Mouse (Mus musculus): ENCODE measurements at regions not wholly inside any gene's neighbourhood (a gene's known extent, or its start where the extent isn't known, plus 50 kb on each side); places are given as distances from the start of the nearest gene placed in this dataset.

DNA sequence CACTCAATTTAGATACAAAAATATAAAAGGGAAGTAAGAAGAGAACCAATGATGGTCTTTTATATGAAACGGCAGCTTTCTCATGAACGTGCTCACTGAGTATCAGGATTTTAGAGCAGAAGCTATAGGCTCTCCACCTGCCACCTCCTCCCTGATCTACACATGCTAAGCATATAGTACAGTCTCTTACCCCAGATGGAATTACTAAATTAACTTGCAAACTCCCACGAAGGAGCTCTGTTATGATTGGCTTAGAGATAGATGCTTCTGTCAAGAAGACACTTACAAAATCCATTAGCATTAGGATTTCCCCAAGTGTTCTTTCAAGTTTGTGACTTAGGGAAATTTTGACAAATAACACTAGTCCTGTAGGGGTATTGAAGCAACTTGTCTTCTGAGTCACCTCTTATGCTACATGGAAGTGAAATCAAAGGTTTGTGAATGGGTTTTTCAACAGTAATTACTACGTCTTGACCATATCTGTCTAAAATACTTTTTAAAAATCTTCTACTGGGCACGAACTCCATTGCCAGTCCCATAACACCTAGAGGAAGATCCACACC is 60.6 kb downstream of the Crygs start:
- ATAC-seq (ENCODE audit: insufficient number of reproducible peaks, insufficient read depth, low FRiP score, low TSS enrichment, low read depth) = no peak
- WGBS = 84% methylated on average over 5 of the region's 5 CpGs
- Histone ChIP-seq H3K4me1 (no peaks in the 10 kb centered on the region), H3K27ac (no peak overlapping the region), H3K9ac (no peak overlapping the region), H3K9me3 (no peaks in the 10 kb centered on the region), H3K27me3 (no peaks in the 10 kb centered on the region), H3K36me3 (no peaks in the 10 kb centered on the region), H3K4me3 (no peak overlapping the region), H3K4me2 (no peak overlapping the region)

DNA sequence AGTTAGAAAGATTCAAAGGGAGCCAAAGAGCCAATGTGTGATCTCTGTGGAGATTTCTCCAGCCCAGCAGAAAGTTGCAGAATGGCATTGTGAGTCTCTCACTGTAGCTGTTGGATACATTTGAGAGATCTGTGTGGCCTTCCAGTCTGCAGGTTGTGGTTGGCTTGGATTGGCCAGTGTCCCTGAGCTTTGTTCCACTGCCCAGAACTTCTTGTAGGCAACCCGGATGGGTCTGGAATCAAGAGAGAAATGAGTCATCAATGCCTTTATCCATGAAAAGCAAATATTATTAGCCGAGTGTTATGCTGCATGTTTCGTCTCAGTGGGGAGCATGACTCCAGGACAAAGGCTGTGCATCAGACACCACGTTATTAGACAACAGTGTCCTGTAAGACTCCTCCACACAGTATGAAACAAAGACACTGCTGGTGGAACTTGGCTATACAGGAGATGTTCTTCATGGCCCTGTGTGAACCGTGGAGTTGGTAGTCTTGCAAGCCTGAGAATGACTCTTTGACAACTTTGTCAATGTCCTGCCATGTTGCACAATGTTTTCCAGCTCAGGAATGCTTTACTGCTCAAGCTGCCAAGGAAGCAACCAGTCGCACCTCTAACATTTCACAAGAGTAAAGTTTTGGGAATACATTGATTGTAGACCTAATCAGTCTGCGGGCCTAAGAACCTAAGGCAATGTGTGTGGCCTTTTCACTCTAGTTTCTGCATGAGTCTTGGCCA is 67.1 kb downstream of the Crygs start:
- Histone ChIP-seq H3K4me2 (no peak overlapping the region), H3K9me3 (no peaks in the 10 kb centered on the region), H3K9ac (no peak overlapping the region), H3K36me3 (no peaks in the 10 kb centered on the region), H3K27ac (no peak overlapping the region), H3K27me3 (no peaks in the 10 kb centered on the region), H3K4me1 (no peaks in the 10 kb centered on the region), H3K4me3 (no peak overlapping the region)
- WGBS = 85% methylated on average over 7 of the region's 7 CpGs
- ATAC-seq (ENCODE audit: insufficient number of reproducible peaks, insufficient read depth, low FRiP score, low TSS enrichment, low read depth) = no peak

DNA sequence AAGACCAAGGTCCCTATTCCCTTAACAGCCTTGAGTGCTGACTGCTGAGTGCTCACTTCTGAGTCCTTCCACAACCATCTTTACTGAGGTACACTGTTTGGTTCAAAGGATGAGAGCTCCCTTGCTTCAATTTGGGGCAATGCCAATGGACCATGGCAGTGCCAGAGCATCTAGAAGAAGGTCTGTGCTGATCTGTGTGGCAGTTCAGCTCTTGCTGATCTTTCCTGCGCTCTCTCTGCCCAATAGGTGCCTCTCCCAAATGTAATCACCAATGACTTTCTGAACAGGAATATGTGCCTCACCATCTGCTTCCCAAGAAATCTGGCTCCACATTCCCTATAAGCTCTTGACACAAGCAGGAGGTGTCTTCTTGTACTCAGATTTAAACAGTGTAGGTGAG is 67.9 kb downstream of the Crygs start:
- H3K4me1 ChIP-seq = no peaks in the 10 kb centered on the region
- no peak overlapping the region for H3K9ac ChIP-seq
- no peaks in the 10 kb centered on the region for H3K27me3 ChIP-seq
- ATAC-seq (ENCODE audit: insufficient number of reproducible peaks, insufficient read depth, low FRiP score, low TSS enrichment, low read depth) = no peak
- H3K27ac ChIP-seq = no peak overlapping the region
- H3K9me3 ChIP-seq = no peaks in the 10 kb centered on the region
- 89% methylated on average over 1 of the region's 1 CpGs for WGBS
- no peaks in the 10 kb centered on the region for H3K36me3 ChIP-seq
- no peak overlapping the region for H3K4me3 ChIP-seq
- H3K4me2 ChIP-seq = no peak overlapping the region

DNA sequence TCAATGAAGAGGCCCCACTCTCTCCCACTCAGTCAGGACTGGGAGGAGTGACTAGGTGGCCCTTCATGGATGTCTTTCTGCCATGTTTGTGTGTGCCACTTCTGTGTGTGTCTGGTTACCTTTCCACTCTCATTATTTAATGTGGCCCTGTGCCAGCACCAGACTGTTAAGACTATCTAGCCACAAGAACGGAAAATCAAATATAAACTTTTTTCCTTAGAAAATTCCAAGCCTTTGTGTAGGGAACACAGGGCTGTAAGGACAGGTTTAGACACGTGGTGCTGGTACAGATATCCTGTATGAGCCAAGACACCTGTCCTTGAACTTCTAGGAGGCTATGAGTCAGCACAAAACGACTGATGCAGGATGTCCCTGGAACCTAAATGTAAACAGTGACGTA is 69.9 kb downstream of the Crygs start:
- no peak overlapping the region for H3K4me2 ChIP-seq
- no peaks in the 10 kb centered on the region for H3K9me3 ChIP-seq
- H3K4me1 ChIP-seq = no peaks in the 10 kb centered on the region
- ATAC-seq (ENCODE audit: insufficient number of reproducible peaks, insufficient read depth, low FRiP score, low TSS enrichment, low read depth) = no peak
- H3K27ac ChIP-seq = no peak overlapping the region
- H3K4me3 ChIP-seq = no peak overlapping the region
- no peaks in the 10 kb centered on the region for H3K27me3 ChIP-seq
- 72% methylated on average over 4 of the region's 4 CpGs for WGBS
- H3K9ac ChIP-seq = no peak overlapping the region
- H3K36me3 ChIP-seq = no peaks in the 10 kb centered on the region

DNA sequence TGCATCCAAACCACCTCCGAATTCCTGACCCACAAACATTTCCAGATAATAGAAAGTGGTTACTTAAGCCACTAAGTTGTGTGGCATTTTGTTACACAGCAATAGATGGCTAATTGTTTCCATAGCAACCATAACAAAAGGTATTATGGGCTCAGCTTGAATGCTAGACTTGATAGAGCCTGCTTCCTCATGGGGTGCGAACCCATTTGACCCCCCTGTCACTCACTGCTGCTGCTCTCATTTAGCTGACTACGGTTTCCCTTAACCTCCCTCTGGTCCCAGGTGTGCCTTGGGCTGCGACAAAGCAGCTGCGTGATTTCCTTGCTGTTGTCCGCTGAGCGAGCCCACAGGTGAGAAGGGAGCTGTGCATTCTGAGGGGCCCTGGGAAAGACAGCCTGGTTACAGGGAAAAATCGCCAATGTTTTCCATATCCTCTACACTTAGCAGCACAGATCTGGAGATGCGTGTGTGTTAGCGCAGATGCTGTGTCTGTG is 76.8 kb downstream of the Crygs start:
- no peak overlapping the region for H3K4me2 ChIP-seq
- 61% methylated on average over 10 of the region's 10 CpGs for WGBS
- no peak overlapping the region for H3K9ac ChIP-seq
- no peak overlapping the region for H3K27ac ChIP-seq
- no peaks in the 10 kb centered on the region for H3K4me1 ChIP-seq
- H3K4me3 ChIP-seq = no peak overlapping the region
- no peak for ATAC-seq (ENCODE audit: insufficient number of reproducible peaks, insufficient read depth, low FRiP score, low TSS enrichment, low read depth)
- no peaks in the 10 kb centered on the region for H3K9me3 ChIP-seq
- no peaks in the 10 kb centered on the region for H3K27me3 ChIP-seq
- no peaks in the 10 kb centered on the region for H3K36me3 ChIP-seq

DNA sequence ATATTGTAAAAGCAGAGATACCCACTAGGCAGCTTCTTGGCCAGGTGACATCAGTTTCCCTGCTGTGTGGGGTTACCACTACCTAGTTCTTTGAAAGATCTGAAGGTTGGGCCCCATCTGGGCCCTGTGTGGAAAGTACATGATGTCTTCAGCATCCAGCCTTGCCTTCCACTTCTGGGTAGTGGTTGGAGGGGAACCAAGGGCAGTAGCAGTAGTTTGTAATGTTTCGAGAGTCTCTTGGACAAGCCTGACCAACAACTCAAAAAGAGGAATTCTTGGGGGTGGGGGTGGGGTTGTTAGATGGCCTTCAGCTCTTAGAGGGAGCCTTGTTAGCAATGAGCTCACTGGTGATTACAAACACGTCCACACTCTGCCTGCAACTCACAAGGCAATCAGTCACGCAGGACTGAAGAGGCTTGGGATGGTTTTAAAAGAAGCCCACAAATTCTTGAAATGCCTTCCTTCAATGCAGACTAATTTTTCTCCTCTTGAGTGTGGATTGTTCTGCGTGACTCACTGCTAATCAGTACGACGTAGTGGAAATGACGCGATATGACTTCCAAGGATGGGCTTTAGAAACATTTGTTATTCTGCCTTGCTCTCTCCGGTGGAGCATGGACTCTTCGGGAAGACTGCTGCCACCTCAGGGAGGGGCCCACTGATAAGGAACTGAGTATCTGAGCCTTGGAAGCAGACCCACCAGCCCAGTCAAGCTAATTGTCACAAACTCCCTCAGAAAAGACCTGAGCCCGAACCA is 76.9 kb upstream of the Dgkg start:
- no peak overlapping the region for H3K27ac ChIP-seq
- H3K9ac ChIP-seq = no peak overlapping the region
- no peaks in the 10 kb centered on the region for H3K36me3 ChIP-seq
- ATAC-seq (ENCODE audit: insufficient number of reproducible peaks, insufficient read depth, low FRiP score, low TSS enrichment, low read depth) = no peak
- H3K9me3 ChIP-seq = no peaks in the 10 kb centered on the region
- no peaks in the 10 kb centered on the region for H3K4me1 ChIP-seq
- 42% methylated on average over 11 of the region's 11 CpGs for WGBS
- H3K4me3 ChIP-seq = no peak overlapping the region
- no peaks in the 10 kb centered on the region for H3K27me3 ChIP-seq
- no peak overlapping the region for H3K4me2 ChIP-seq

DNA sequence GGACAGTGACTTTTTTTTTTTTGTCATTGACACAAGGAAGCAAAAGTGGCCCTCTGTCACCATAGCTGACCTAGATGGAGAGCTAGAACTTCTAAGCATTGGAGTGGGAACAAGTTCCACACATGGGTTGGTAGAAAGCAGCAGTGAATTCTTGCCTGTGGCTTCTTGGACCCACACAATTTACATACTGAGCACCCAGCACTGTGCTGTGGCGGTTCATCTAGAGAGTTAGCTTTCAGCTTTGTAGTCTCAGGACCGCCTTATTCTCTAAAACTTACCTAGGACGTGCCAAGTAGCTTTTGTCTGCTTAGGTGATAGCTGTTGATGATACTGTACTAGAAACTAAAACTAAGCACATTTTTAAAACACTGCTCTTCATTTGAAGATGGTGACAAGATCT is 72.1 kb upstream of the Dgkg start:
- WGBS = 80% methylated on average over 3 of the region's 3 CpGs
- no peak overlapping the region for H3K9ac ChIP-seq

DNA sequence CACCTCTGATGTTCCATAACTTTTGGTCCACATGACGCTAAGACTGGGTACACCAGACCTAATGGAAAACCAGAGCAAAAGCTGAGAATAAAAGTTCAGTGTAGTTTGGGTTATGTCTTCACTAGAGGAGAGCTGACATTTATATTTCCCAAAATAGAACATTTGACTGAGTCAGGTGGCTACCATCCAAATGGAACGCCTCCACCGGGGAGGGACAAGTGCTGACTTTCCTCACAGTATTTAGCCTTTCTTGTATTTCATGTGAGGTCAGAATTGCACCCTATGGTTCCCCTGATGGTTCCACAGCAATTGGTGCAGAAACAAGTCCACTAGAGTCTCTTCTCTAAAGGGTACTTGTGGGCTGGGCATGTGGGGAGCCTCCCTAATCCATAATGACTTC is 68.2 kb upstream of the Dgkg start:
- no peak overlapping the region for H3K4me3 ChIP-seq
- no peaks in the 10 kb centered on the region for H3K9me3 ChIP-seq
- no peaks in the 10 kb centered on the region for H3K36me3 ChIP-seq
- no peak overlapping the region for H3K27ac ChIP-seq
- H3K4me2 ChIP-seq = no peak overlapping the region
- WGBS = 93% methylated on average over 3 of the region's 3 CpGs
- no peaks in the 10 kb centered on the region for H3K27me3 ChIP-seq
- H3K9ac ChIP-seq = no peak overlapping the region
- no peaks in the 10 kb centered on the region for H3K4me1 ChIP-seq
- no peak for ATAC-seq (ENCODE audit: insufficient number of reproducible peaks, insufficient read depth, low FRiP score, low TSS enrichment, low read depth)

More for the DNA sequence above, 72.1 kb upstream of the Dgkg start:
- no peaks in the 10 kb centered on the region for H3K4me1 ChIP-seq
- H3K27me3 ChIP-seq = no peaks in the 10 kb centered on the region
- H3K9me3 ChIP-seq = no peaks in the 10 kb centered on the region
- no peak overlapping the region for H3K4me2 ChIP-seq
- H3K36me3 ChIP-seq = no peaks in the 10 kb centered on the region
- H3K27ac ChIP-seq = no peak overlapping the region
- no peak for ATAC-seq (ENCODE audit: insufficient number of reproducible peaks, insufficient read depth, low FRiP score, low TSS enrichment, low read depth)
- no peak overlapping the region for H3K4me3 ChIP-seq

DNA sequence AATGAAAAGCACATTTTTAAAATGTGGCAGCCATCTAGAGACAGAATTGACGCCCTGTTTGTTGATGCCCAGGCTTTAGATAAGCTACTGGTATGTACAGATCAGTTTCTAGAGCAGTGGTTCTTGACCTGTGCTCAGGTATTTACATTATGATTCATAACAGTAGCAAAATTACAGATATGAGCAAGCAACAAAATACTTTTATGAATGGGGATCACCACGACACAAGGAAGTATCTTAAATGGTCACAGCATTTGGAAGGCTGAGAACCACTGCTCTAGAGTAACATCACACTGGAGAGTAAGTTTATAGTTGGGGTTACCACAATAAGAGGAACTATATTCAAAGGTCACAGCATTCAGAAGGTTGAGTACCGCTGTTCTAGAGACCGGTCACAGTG is 66.3 kb upstream of the Dgkg start:
- Histone ChIP-seq H3K27me3 (no peaks in the 10 kb centered on the region), H3K4me2 (no peak overlapping the region), H3K27ac (no peak overlapping the region), H3K36me3 (no peaks in the 10 kb centered on the region), H3K4me1 (no peaks in the 10 kb centered on the region), H3K4me3 (no peak overlapping the region), H3K9ac (no peak overlapping the region), H3K9me3 (no peaks in the 10 kb centered on the region)
- 83% methylated on average over 4 of the region's 4 CpGs for WGBS
- no peak for ATAC-seq (ENCODE audit: insufficient number of reproducible peaks, insufficient read depth, low FRiP score, low TSS enrichment, low read depth)

DNA sequence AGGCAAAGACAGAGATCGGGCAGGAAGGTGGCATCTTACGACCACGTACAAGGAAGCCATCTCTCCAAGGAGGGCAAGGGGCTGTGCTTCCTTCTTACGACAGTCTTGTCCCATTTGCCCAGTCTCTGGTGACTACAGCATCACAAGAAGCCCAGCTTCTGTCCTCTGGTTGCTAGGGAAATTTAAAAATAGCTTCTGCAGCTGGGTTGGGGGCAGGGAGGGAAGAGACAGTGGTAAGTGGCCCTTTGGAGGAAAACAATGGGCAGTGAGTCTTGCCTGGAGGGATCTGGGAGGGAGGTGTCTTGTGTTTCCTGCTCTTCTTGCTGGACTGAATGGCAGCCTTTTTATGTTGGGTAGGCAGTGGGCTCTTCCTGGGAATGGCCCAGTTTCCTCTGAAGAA is 62.8 kb upstream of the Dgkg start:
- Histone ChIP-seq H3K4me1 (no peaks in the 10 kb centered on the region), H3K27me3 (no peaks in the 10 kb centered on the region), H3K9me3 (no peaks in the 10 kb centered on the region), H3K4me2 (no peak overlapping the region), H3K36me3 (no peaks in the 10 kb centered on the region), H3K4me3 (no peak overlapping the region), H3K27ac (no peak overlapping the region), H3K9ac (no peak overlapping the region)
- WGBS = 41% methylated on average over 4 of the region's 4 CpGs
- ATAC-seq (ENCODE audit: insufficient number of reproducible peaks, insufficient read depth, low FRiP score, low TSS enrichment, low read depth) = no peak

DNA sequence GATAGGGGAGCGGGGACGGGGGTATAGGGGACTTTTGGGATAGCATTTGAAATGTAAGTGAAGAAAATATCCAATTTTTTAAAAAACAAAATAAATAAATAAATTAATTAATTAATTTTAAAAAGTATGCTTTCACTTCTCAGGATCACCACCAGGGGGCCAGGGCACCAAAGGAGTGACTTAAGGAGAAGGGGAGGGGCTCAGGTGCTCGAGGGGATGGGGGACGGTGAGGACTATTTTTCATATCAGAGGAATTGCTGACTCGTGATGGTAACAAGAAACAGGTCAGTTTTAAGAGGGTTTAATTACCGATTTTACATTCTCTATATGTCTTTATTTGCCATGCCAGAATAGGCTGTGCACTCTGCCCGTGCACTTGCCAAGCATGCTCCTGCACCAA is 62.3 kb upstream of the Dgkg start:
- Histone ChIP-seq H3K4me1 (no peaks in the 10 kb centered on the region), H3K36me3 (no peaks in the 10 kb centered on the region), H3K9me3 (no peaks in the 10 kb centered on the region), H3K9ac (no peak overlapping the region), H3K27ac (no peak overlapping the region), H3K4me2 (0 out of 2 replicates have a peak overlapping the region, but pooled peaks have one; percentile 16), H3K4me3 (no peak overlapping the region), H3K27me3 (no peaks in the 10 kb centered on the region)
- 43% methylated on average over 7 of the region's 7 CpGs for WGBS
- no peak for ATAC-seq (ENCODE audit: insufficient number of reproducible peaks, insufficient read depth, low FRiP score, low TSS enrichment, low read depth)

DNA sequence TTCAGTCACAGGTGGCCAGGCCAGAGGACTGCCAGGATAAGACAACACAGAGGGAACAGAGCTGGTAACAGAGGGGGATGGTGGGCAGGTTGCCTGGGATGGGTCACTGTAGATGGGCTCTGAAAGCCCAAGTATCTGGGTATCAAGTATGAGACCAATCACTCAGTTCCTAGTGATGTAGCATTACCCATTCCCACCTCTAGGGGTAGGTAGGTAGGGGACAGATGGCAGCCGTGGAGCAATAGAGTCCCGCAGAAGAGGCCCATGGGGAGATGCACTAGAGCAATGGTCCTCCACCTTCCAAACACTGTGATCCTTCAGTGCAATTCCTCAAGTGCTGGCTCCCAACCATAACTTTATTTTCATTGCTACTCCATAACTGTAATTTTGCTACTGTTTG is 60.4 kb upstream of the Dgkg start:
- Histone ChIP-seq H3K9ac (no peak overlapping the region), H3K4me2 (no peak overlapping the region), H3K36me3 (no peaks in the 10 kb centered on the region), H3K27me3 (no peaks in the 10 kb centered on the region), H3K9me3 (no peaks in the 10 kb centered on the region), H3K27ac (no peak overlapping the region), H3K4me3 (no peak overlapping the region), H3K4me1 (no peaks in the 10 kb centered on the region)
- WGBS = 61% methylated on average over 2 of the region's 2 CpGs
- no peak for ATAC-seq (ENCODE audit: insufficient number of reproducible peaks, insufficient read depth, low FRiP score, low TSS enrichment, low read depth)

Measured in embryonic facial prominence, embryonic 13.5 days (tissue).